28 mouse cellular contexts compared by ENCODE assay signal in genomic region chr14:105287557-105287956, GRCm38 (mm10). TPM values are rescaled to one million over a fixed set of nuclear protein-coding genes. Genes with fewer than 3 reads are reported as not detected.
DNase-seq lines count a peak whose midpoint lies in the region; ATAC-seq lines count a peak whose summit lies in the region.
"Had no signal": no experiment of that assay in that cellular context is flagged by ENCODE, and none has a peak within 500 bp of the region (broad histone marks: within the 10 kb centered on the region; RNA-seq: fewer than 3 reads in every experiment).

No protein-coding gene starts in this region.

- 0 out of 2 replicates have a peak, but pooled peaks cover 2% of the 10 kb centered on the region for H3K4me1 ChIP-seq in hindbrain, embryonic 12.5 days
- no peaks in the 10 kb centered on the region; the same call in 1 of the 2 replicates for H3K4me1 ChIP-seq in kidney, embryonic 16.5 days (ENCODE audit: insufficient read depth, low read length)
- H3K4me1 ChIP-seq: embryonic facial prominence, embryonic 10.5 days; forebrain, embryonic 12.5 days; forebrain, embryonic 15.5 days; heart, embryonic 15.5 days; hindbrain, embryonic 10.5 days; hindbrain, embryonic 15.5 days had no signal

- no peaks in the 10 kb centered on the region for H3K27me3 ChIP-seq in hindbrain, embryonic 12.5 days
- H3K27me3 ChIP-seq in kidney, embryonic 16.5 days (ENCODE audit: insufficient read depth, low read length): no peaks in the 10 kb centered on the region
- H3K27me3 ChIP-seq: embryonic facial prominence, embryonic 13.5 days; forebrain, embryonic 12.5 days; forebrain, embryonic 15.5 days; heart, embryonic 12.5 days; heart, embryonic 15.5 days; hindbrain, embryonic 15.5 days had no signal

- no peaks in the 10 kb centered on the region for H3K9me3 ChIP-seq in hindbrain, embryonic 12.5 days (replicated peaks)
- no peaks in the 10 kb centered on the region for H3K9me3 ChIP-seq in kidney, embryonic 16.5 days (ENCODE audit: low read length)
- H3K9me3 ChIP-seq: embryonic facial prominence, embryonic 10.5 days; embryonic facial prominence, embryonic 13.5 days; forebrain, embryonic 12.5 days; forebrain, embryonic 15.5 days; heart, embryonic 12.5 days; heart, embryonic 15.5 days; hindbrain, embryonic 10.5 days; hindbrain, embryonic 15.5 days had no signal

- H3K36me3 ChIP-seq in hindbrain, embryonic 12.5 days: peaks cover 10% of the 10 kb centered on the region
- H3K36me3 ChIP-seq in kidney, embryonic 16.5 days (ENCODE audit: insufficient read depth, low read length): peaks cover 13% of the 10 kb centered on the region

- no peak overlapping the region for H3K4me2 ChIP-seq in hindbrain, embryonic 12.5 days (replicated peaks)
- no peak overlapping the region for H3K4me2 ChIP-seq in kidney, embryonic 16.5 days (replicated peaks; ENCODE audit: low read depth, low read length)
- H3K4me2 ChIP-seq: embryonic facial prominence, embryonic 13.5 days; forebrain, embryonic 12.5 days; forebrain, embryonic 15.5 days; heart, embryonic 12.5 days; heart, embryonic 15.5 days; hindbrain, embryonic 15.5 days had no signal

- DNase-seq in 416B (ENCODE audit: low read depth): peak; percentile 39
- DNase-seq in CD4-positive, CD25-positive, alpha-beta regulatory T cell, adult 2 months (ENCODE audit: low read depth, low spot score): peak; percentile 22
- peak; percentile 50 for DNase-seq in brain, adult 2 months (ENCODE audit: low read depth, low spot score)
- DNase-seq in heart, adult 9 months (ENCODE audit: low spot score in 2 of 2): no peak
- DNase-seq: adrenal gland, adult 8-10 months; adrenal gland, postnatal 25 days; cerebellum, adult 2 months; cerebellum, adult 9-11 months; cerebellum, postnatal 25 days; embryo, embryonic 11 days; gastrocnemius, adult 2 months; gastrocnemius, postnatal 14 days; heart, adult 11 months; heart, postnatal 10 days; heart, postnatal 36 days; kidney, adult 18-20 months had no signal

- no peak for ATAC-seq in hindbrain, embryonic 12.5 days (ENCODE audit: low FRiP score)
- no peak for ATAC-seq in kidney, embryonic 16.5 days (ENCODE audit: low FRiP score, low TSS enrichment)
- ATAC-seq: forebrain, embryonic 15.5 days; intestine, embryonic 16.5 days had no signal

- no peak overlapping the region for H3K27ac ChIP-seq in hindbrain, embryonic 12.5 days
- no peak overlapping the region for H3K27ac ChIP-seq in kidney, embryonic 16.5 days (ENCODE audit: low read length)
- H3K27ac ChIP-seq: embryonic facial prominence, embryonic 10.5 days; embryonic facial prominence, embryonic 13.5 days; forebrain, embryonic 12.5 days; forebrain, embryonic 15.5 days; gastrocnemius, adult 2 months; heart, embryonic 15.5 days; hindbrain, embryonic 10.5 days; hindbrain, embryonic 15.5 days had no signal

- H3K4me3 ChIP-seq in hindbrain, embryonic 12.5 days: no peak overlapping the region
- no peak overlapping the region for H3K4me3 ChIP-seq in kidney, embryonic 16.5 days (ENCODE audit: low read length)
- H3K4me3 ChIP-seq: embryonic facial prominence, embryonic 10.5 days; embryonic facial prominence, embryonic 13.5 days; erythroblast, embryonic 14.5 days; forebrain, embryonic 12.5 days; forebrain, embryonic 15.5 days; gastrocnemius, adult 2 months; heart, embryonic 12.5 days; heart, embryonic 15.5 days; hindbrain, embryonic 10.5 days; hindbrain, embryonic 15.5 days had no signal

- WGBS in hindbrain, embryonic 12.5 days: 93% methylated on average over 4 of the region's 4 CpGs
- 93% methylated on average over 4 of the region's 4 CpGs for WGBS in kidney, embryonic 16.5 days

- H3K9ac ChIP-seq in hindbrain, embryonic 12.5 days: no peak overlapping the region
- H3K9ac ChIP-seq in kidney, embryonic 16.5 days (replicated peaks; ENCODE audit: low read length): no peak overlapping the region
- H3K9ac ChIP-seq: embryonic facial prominence, embryonic 13.5 days; forebrain, embryonic 12.5 days; forebrain, embryonic 15.5 days; heart, embryonic 12.5 days; heart, embryonic 15.5 days; hindbrain, embryonic 15.5 days had no signal

RNA-seq across cellular contexts. Expression of gene Ndfip2, which starts 29.2 kb away (rescaled TPM):
- polyA plus RNA-seq in hindbrain, embryonic 12.5 days (2016; fragmentation: Nextera tagmentation; extraction: Ambion mirVana): 83.0 and 83.3 TPM in 2 replicates
- 69.6 and 69.9 TPM in 2 replicates for polyA plus RNA-seq in kidney, embryonic 16.5 days (2015; fragmentation: Nextera tagmentation; extraction: Ambion mirVana)

Comparison
In these comparisons a context has a peak if more than half of its experiments do, and no peak if none do; other contexts are left out.
1. DNase-seq: peak in 416B (single experiment), CD4-positive, CD25-positive, alpha-beta regulatory T cell, adult 2 months (single experiment) and brain, adult 2 months (single experiment); none in heart, adult 9 months (0 of 2).